Mouse (Mus musculus) brain, adult 2 months (tissue): Measurements from ENCODE around the gene Snapc2.
"Not testable (repeated sequence)": the region's sequence is repeated elsewhere in the genome, so short reads cannot be mapped to it uniquely, and the experiment has no call there.

Experiments used
- DNase-seq: peaks from one replicate; pipeline ENCODE4 v3.0.0; 2011; ENCODE audit warnings: low read depth, low spot score

Gene Snapc2

DNA sequence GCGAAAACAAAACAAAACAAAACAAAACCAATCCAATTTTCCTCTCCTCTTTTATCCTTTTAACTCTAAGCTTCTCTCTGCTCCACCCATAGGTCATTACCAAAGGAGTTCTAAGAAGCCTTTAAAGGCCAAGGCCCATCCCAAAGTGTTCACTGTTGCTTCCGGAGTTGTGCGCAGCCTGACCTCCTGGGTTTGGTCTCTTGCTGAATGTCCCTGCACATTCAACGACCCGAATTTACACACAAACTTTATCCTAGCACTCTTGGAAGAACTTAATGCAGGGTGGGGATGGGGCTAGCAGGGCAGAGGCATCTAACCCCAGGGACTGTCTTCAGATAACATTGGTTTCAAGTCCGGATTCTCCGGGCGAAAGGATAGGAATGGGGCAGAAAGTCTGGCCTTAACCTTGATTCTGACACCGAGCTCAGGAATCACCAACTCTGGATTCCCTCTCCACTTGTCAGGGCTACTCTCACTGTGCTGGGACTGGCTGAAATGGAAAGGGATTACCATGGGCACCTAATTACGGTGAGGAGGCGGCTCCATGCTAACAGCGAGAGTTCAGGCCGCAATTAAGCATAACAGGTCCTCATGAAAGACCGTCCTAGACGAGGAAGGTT, 15.0 kb upstream of the Snapc2 start:
- DNase-seq: no peak

DNA sequence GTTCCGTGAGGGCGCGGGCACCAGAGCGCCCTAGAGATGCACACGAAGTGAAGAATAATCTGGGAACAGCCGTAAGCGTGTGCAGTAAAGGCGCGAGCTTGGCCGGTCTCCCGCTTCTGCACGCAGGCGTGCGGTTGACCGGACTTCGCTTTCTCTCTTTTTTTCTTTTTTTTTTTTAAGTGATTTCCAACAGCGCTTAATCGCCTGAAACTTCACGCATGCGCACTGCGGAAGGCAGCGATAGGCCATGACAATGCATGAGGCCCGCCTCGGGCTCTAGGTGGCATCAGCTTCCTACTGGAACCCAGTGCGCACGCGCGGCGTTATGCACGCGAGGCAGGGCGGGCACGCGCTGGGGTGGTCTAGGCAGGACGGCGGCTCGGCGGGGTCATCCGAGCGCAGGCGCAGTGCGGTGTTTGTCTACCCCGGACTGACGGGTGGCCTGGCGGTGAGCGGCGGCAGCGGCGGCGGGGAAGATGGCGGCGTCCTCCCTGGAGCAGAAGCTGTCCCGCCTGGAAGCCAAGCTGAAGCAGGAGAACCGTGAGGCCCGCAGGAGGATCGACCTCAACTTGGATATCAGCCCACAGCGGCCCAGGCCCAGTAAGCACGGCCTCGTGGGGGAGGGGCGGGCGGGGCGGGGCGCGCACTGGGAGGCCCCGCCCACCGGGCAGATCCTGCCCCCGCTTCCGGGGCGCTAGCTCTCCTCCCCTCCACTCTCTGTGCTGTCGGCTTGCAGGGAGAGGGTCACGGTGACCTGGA, 14.3 kb upstream of the Snapc2 start, which contains the start of the genes Map2k7 and Gm49320:
Map2k7 (plus strand) TSS at position 307 of the 759 bp plus-strand sequence.
Gm49320 (plus strand) TSS at position 432 of the 759 bp plus-strand sequence.
- DNase-seq: peak; percentile 100

DNA sequence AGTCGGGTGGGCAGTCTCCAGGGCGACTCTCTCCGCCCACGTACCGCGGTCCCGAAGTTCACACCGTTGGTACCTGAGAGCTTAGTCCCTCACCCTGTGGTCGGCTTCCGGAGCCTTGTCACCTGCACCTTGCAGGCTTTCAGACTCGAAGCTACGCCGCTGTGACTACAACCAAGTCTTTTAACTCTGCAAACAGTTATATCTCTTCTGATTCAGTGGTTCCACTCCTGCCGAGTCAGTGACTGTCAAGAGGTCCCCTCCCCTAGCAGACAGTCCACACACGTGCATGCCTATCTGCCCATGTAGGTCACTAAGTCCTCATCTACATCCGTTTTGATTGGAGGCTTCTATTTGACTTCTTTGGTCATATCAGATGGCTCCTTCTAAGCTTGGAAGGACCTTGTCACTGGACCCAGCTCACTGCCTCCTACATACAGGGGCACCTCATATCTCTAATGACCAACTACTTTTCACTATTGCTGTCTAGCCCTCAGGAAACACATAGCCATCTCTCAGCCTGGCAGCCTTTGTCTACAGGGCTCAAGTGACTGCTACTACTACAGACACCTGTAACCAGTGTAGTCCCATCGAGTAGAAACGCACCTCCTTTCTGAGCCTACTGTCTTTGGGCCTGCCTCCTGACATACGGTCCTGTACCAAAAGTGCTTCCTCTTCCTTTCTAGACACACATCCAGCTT, 13.5 kb upstream of the Snapc2 start:
- no peak for DNase-seq

- no peak for DNase-seq
These were observed 7.8 kb upstream of the Snapc2 start for GRCm38 (mm10) chr8:4245061-4245460.

DNA sequence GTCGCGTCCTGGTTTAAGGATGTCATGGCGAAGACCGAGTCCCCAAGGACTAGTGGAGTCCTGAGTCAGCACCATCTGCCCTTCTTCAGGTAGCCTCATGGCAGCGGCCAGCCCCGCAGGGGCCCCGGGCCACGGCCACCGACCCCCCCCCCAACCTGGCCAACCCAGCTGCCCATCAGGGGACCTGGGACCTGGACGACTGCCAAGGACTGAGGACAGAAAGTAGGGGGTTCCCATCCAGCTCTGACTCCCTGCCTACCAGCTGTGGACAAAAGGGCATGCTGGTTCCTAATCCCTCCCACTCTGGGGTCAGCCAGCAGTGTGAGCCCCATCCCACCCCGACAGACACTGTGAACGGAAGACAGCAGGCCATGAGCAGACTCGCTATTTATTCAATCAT, 7.1 kb upstream of the Snapc2 start:
- no peak for DNase-seq

GRCm38 (mm10) chr8:4247241-4247640, 5.6 kb upstream of the Snapc2 start:
- no peak for DNase-seq

GRCm38 (mm10) chr8:4247951-4248540, 4.8 kb upstream of the Snapc2 start, which contains the start of gene Tgfbr3l:
Gene Tgfbr3l, plus strand, starts transcription at chr8:4248214.
- DNase-seq: no peak

DNA sequence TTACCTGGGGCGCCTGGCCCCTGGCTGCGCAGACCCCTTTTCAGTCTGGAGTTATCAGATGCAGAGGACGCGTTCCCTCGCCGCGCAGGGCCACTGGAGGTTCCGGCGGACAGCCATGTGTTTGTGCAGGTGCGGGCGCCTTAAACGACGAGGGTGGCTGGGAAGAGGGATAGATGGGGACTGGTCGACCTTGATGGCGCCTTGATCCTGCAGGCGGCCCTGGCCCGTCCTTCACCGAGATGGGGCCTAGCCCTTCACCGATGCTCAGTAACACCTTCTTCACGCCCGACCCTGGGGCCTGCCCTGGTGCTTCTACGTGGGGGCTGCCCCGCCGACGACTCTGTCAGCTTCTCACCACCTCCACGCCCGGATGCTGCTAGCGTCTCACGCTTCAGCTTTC, 3.7 kb upstream of the Snapc2 start:
- DNase-seq: no peak

DNA sequence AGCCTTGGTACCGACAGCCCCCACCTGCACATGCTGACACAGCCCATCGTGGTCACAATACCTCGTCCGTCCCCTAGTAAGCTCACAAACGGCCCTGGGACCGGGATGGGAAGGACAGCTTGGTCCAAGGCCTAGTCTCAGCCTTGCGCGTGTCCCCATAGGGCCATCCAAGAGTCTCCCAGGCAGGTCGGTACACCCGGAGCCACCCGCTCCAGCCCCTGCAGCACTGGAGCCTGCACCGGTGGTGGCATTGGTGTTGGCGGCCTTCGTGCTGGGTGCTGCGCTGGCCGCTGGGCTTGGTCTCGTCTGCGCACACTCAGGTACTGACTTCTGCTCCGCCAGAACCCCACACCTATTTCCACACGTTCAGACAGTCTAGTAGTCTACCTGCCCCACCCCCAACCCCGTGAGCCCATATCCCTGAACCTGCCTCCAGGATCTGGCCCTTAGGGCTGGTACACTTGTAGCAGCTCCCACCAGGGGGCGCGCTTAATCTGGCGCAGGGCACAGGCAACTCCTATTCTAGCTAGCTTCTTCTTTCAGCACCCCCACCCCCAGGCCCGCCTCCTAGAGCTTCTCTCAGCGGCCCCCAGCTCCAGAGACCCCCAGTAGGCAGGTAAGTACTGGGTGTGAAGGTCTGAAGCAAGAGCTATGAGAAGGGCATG, 2.4 kb upstream of the Snapc2 start:
- DNase-seq: peak; percentile 89

DNA sequence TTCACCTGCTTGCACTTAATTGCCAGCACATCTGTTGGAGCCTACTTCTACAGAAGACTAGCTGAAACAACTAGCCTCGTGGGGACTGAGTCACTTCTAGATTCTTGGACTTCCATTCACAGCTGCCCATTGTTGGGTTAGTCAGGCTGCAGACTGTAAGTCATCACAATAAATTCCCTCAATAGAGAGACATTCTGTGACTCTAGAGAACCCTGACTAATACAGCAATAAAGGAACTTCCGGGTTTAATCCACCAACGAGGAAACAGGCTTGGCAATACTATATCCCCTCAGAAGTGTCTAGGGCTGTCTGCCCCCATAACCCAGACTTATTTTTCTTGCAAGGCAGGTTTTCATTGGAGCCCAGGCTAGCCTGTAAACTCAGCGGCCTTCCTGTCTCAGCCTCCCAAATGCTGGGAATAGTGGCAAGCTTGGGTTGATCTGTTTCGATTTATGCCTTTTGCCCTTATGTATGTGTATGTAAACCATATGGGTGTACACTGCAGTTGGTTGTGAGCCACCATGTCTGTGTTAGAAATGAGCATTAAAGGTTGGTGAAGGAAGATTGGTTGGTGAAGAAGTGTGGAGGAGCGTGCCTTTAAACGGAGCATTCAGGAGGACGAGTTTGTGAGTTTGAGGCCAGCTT, 642 bp upstream of the Snapc2 start:
- no peak for DNase-seq

GRCm38 (mm10) chr8:4254001-4254400, 1.1 kb downstream of the Snapc2 start:
- peak; percentile 88 for DNase-seq

DNA sequence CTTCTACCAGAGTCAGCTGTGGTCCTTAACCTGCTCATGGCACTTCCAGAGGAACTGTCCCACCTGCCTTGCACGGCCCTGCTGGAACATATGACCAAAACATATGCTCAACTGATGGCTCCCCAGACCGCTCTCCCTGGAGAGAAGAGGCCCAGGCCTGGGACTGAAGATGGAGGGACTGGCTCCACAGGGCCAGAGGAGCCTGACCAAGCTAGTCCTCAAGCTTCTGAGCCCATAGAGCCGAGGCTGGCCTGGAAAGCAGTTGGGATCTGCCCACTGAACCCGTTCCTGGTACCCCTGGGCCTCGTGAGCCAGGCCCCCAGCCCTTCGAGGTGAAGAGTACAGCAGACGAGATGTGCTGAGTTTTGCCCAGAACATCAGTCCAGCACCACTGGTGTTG, 2.6 kb downstream of the Snapc2 start:
- not testable (repeated sequence) for DNase-seq

GRCm38 (mm10) chr8:4256911-4257310, 4.0 kb downstream of the Snapc2 start:
- peak; percentile 97 for DNase-seq

DNA sequence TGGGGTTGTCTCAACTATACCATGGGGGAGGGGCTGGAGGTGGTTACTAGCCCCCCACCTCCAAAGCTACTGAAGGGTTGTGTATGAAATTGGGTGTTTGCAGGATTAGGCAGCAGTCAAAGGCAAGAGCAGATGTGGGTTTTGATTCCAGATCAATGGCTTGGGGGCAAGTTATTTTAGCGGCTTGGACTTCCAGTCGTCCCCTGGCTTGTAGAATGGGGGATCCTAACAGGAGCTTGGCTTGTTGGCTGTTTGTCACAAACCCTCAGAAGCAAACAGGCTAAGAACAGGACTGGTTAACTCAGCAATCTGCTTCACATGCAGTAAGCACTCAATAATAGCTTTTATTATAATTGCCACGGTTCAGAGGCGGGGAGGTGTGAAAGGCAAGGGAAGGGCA, 4.5 kb downstream of the Snapc2 start:
- DNase-seq: no peak

GRCm38 (mm10) chr8:4258233-4258632, 5.4 kb downstream of the Snapc2 start:
- peak; percentile 77 for DNase-seq

DNA sequence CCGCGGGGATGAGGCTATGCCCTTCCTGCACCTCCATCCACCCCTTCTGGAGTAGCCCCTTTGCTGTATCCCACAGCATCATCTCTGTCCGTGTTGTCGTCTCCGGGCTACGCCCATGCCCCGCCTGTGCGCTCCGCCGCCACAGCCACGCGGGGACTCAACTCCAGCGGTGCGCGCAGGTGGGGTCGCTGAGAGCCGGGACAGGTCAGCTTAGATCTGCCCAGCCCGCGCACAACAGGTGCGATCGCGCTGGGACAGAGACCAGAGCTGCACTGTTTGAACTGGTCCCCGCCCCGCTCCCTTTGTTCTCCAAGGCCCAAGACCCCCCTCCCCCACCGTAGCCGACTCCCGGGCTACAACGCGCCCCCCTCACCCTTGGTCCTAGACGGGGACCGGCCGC, 5.8 kb downstream of the Snapc2 start:
- peak; percentile 29 for DNase-seq

DNA sequence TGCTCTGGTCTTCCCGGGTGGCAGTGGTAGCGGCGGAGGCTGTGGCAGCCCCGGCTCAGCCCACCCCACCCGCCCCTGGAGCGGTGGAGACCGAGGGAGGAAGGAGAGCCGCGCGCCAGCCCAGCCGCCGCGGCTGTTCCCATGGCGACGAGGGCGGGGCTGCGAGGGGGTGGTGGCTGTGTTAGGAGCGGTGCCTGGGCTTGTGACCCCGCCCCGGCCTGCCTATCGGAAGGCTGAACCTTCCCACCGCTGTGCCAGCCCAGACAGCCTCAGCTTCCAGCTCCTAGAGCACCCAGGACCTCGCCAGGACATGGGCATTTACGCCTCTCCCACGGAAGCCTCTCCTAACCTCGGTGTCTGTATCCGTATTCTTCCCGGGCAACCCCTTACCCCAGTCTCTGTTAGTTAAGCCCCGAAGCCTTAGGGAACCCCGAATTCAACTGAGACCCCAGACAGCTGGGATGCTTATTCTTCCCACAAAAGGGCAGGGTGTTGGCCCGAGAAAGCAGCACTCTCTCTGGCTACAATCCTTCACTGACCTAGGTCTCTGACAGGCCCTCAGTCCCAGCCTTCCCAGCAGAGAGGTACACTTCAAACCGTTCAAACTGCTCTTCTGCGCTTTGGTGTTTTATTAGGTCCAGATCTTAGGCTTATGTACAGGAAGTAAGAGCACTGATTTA, 6.4 kb downstream of the Snapc2 start, which contains the start of gene Ctxn1:
Ctxn1 (minus strand) TSS at position 150 of the 680 bp plus-strand sequence.
- DNase-seq: peak; percentile 92

DNA sequence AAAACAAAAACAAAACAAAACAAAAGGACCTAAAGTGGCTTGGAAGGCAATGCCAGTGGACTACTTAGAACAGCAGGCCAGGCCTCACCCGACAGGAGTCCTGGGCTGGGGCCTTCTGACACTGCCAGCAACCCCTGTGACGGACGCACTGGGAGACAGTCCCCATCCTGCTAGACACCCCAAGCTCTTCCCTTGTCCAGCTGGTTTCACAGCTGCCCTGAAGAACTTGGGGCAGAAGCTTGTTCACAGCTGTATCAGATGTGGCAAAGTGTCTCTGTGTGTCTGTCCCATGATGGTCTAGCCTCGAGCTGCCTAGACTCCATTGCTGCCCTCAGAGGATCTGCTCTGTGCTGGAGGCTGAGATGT, 6.9 kb downstream of the Snapc2 start:
- DNase-seq: no peak

DNA sequence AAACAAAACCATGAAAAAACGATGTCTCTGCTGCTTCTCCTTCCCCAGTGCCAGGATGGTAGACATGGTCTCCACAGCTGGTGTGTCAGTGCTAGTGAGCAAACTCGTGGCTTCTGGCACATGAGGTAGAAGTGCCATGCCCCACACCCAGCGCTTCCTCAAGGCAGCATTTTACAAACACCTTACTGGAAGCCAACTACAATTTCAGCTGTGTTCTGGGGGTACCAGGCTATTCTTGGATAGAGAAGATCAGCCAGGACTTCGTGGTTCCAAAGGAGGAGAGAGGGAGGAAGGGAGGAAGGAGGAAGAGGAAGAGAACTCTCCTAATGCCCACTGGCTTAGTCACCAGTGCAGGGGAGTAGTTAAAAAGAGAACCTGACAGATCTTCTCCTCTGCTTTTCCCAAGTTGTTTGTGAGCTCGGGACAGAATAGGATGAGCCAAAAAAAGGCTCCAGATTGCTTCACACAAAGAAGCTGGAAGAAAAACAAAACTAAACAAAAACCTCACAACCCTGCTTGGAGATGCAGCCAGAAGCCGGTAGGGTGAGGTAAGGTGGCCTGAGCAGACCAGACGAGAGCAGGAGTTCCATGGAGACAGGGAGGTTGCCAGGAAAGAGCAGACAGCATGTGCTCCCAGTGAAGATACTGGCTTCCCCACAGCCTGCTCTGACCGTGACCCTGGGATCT, 10.4 kb downstream of the Snapc2 start:
- peak; percentile 88 for DNase-seq
